Mouse (Mus musculus) retina, adult 2 months (tissue): Measurements from ENCODE around the gene Pou3f1.

Source experiments
- DNase-seq: peaks from one replicate; pipeline ENCODE4 v3.0.0-alpha.2; 2012; ENCODE audit warnings: low read depth, low spot score

Pou3f1 gene

GRCm38 (mm10) chr4:124656854-124657650, 445 bp downstream of the Pou3f1 start:
- DNase-seq, result peak; percentile 34

DNA sequence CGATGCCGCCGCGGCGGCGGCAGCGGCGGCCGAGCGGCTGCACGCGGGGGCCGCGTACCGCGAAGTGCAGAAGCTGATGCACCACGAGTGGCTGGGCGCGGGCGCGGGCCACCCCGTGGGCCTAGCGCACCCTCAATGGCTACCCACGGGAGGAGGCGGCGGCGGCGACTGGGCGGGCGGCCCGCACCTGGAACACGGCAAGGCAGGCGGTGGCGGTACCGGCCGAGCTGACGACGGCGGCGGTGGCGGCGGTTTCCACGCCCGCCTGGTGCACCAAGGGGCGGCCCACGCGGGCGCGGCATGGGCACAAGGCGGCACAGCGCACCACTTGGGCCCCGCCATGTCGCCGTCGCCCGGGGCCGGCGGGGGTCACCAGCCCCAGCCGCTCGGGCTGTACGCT, 1.2 kb downstream of the Pou3f1 start:
- no peak for DNase-seq

DNA sequence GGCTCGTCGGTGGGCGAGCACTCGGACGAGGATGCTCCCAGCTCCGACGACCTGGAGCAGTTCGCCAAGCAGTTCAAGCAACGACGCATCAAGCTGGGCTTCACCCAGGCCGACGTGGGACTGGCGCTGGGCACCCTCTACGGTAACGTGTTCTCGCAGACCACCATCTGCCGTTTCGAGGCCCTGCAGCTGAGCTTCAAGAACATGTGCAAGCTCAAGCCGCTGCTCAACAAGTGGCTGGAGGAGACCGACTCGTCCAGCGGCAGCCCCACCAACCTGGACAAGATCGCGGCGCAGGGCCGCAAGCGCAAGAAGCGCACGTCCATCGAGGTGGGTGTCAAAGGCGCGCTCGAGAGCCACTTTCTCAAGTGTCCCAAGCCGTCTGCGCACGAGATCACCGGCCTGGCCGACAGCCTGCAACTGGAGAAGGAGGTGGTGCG, 1.8 kb downstream of the Pou3f1 start:
- DNase-seq, result no peak

GRCm38 (mm10) chr4:124659251-124660217, 2.9 kb downstream of the Pou3f1 start:
- no peak for DNase-seq

DNA sequence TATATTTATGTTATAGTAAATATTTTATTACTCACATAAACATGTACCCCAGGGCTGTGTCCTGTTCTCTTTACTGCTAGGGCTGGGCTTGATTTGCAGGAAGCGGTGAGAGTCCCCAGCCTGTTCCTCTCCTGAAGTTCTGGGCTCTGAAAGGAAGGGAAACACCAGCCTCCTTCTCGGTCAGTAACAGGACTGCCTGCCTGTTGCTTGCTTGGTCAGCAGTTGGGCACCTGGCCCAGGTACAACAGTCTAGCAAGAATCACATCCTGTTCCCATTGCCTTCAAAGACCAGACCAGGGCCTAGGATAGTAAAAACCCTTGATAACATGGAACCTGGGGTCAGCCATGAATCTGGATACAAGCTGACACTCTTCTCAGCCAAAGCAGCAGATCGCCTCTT, 4.0 kb downstream of the Pou3f1 start:
- DNase-seq, result no peak

DNA sequence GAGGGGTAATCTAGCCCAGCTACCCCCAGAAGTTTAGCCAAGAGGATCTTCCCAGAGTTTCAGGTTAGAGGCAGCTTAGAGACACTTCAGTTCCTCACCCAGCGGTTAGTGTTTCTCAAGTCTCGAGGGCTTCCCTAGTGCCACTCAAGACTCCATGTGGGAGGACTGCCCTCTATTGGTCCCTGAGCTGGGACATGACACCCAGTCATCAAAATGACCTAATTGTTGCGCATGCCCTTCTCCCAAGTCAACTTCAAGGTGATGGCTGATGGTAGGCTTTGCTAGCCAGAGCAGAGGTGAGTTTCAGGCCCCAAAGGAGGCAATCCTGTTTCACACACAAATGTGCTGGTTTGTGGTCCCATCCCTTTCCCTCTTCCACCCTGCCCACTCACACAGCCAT, 6.4 kb downstream of the Pou3f1 start:
- no peak for DNase-seq

DNA sequence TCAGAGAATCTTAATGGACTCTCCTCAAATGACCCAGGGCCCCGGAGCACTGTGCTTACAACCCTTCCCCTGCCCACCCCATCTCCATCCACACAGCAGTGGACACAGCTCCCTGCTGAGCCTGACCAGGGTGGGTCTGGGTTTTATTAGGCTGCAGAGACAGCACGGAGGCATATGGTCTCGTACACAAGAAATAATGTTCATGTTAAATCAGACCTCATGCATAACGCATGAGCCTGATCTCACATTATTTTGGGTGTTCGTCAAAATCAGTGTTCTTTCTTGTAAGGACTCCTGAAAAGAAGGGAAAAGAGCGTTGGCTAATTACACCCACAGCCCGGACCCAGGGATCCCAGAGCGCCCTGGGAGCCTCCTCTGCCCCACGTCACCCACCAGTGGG, 7.6 kb downstream of the Pou3f1 start:
- no peak for DNase-seq

- no peak for DNase-seq
Measured at GRCm38 (mm10) chr4:124664604-124665003, 8.0 kb downstream of the Pou3f1 start.

DNA sequence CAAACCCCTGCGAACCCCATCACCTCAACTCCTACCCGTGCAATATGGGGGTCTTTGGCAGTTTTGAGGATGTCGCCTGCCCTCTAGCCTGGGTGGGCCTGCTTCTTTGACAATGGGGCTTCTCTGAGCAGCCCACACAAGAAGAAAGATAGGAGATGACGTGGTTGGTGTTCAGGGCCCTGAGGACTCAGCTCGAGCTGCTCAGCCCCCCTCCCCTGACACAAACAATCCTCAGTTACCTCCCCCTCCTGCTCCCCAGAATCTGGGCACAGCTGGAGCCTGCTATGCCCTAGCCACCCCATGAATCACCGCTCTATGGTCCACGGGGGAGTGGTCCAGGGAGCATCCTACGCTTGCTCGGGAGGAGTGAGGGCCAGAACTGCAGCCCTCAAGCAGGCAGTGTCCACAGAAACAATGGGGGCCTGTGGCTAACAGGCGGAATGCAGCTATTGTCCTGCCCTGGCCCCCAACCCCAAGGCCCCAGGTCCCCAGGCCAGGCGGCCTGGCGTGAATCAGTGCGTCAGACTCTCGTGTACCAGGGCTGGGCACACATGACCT, 10.9 kb downstream of the Pou3f1 start:
- no peak for DNase-seq

DNA sequence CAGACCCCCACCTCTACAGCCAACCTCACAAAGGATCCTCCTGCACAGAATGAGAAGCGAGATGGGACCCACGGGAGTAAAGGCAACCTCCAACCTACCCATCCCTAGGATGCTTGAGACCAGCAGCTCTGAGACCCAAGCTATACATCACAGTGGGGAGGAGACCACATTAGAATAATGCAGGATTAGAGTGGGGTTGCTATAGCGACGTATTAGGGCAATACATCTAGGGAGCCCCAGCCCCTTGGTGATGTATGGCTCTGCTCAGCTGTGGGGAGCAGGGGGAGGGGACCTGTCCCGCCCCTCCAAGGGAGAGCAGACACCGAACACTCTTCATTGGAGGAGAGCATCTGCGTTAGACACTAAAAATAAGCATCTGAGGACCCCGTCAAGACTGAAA, 11.5 kb downstream of the Pou3f1 start:
- no peak for DNase-seq

- no peak for DNase-seq
Measured at GRCm38 (mm10) chr4:124670232-124670631, 13.6 kb downstream of the Pou3f1 start.

GRCm38 (mm10) chr4:124671583-124671982, 15.0 kb downstream of the Pou3f1 start:
- DNase-seq, result no peak

DNA sequence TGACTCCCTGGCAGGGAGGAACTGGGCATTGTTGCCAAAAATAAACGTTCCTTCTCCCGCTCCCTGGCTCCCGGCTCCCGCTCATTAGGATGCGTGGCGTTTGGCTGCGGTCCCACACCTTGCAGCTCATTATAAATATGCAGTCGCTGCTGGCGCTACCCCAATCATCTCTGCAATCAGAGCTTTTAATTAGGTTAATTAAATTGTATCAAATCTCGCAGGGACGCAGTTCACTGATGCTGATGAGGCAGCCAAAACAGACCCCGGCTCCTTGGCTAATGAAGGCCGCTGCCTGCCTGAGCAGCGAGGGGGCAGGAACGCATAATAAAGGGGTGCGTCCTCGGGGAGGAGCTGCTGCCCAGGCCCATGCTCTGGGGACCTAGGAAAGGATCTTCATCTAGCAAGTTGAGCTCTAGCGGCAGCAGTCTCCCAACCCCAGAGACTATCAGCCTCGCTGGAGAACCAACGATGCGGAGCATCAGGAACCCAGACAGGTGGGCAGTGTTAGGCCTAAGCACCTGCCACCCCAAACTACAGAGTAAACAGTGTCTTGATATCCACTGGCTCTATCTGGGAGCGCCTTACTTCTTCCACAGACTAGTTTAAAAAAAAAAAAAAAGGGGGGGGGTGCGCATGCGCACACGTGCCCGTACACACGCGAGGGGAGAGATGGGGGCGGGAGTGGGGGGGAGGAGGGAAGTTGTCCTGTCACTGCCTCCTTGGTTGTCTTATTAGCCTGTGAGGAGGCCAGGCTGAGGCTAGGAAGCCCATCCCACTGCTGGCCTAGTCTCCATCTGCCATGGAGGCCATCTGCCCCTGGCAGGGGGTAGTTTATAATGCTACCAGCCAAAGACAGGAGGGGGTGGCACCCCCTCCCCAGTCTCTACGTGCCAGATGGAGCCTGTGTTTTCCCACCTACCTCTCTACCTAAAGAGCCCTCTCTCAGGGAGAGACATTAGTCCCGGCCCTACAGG, 16.0 kb downstream of the Pou3f1 start:
- DNase-seq, result no peak

DNA sequence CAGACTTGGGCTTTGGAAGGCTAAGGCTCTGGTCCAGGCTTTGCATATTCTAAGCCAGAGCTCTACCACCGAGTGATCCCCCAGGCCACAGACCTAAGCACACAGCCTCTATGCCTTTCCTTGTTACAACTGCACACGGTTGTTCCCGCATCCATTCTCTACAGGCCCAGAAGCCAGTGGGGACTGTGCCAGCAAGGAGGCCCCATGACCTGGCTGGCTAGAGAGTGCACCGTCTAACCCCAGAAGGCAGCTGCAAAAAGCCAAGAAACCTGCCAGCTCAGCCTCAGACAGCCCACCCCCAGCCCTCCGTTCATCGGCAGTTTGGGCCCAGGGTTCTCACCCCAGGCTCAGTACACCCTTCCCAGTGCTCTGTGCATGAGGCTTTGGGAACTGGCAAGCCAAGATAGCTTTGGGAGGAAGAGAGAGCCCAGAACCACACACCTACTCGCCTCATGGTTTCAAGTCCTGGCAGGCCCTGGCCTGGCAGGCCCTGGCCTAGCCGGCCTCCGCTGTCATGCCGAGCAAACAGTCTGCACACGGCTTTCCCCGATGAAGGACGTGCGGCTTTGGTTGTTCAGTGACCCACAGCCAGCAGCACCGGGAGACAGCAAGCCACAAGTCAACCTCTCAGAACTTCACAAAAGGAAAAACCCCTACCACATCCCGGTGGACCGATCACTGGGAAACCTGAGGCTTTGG, 17.9 kb downstream of the Pou3f1 start:
- DNase-seq, result no peak

DNA sequence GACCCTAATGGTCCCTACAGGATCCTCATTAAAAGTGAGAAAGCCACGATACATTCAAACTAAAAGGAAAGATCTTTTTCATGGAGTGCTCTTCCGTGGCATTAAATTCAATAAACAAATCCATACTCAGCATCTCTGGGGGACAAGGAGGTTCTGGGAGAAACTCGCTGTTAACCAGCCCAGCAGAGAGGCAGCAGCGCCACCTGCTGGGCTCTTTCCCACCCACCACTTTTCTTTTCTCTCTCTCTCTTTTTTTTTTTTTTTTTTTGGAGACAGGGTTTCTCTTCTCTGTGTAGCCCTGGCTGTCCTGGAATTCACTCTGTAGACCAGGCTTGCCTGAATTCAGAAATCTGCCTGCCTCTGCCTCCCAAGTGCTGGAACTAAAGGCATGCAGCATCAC, 18.4 kb downstream of the Pou3f1 start:
- DNase-seq, result no peak

DNA sequence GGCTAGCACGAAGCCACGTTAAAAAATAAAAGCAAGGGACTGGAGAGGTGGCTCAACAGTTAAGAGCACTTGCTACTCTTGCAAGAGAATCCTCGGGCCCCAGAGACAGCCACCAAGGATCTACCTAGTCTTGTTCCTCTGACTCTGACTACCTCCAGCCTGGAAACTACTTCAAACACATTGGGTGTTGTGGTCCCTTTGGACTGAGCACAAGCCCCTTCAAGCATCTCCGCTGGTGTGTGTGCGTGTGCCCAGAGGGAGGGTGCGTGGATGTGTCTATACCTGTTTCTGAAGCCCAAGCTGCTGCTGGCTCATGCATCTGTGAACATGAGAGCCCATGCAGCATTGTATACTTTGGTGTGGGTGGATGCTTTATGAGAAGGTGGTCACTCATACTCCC, 19.4 kb downstream of the Pou3f1 start:
- DNase-seq, result no peak

DNA sequence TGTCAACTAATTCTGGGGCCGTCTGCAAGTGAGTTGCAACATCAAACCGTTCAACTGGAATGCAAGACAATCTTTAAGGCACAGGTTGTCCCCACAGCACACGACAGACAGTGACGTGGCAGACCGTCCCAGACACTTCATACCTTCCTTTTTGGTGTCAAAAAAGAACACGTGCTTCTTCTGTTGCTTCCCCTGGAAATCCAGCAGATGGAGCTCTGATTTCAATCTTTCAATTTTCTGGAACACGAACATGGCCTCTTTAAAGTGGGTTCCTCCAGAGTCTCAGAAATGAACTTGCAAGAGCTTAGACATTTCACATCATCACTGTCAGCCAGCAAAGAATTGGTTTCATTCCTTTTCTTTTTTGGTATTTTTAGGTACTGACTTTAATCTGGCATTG, 25.7 kb downstream of the Pou3f1 start:
- DNase-seq, result no peak

- no peak for DNase-seq
Measured at GRCm38 (mm10) chr4:124683474-124683873, 26.9 kb downstream of the Pou3f1 start.

DNA sequence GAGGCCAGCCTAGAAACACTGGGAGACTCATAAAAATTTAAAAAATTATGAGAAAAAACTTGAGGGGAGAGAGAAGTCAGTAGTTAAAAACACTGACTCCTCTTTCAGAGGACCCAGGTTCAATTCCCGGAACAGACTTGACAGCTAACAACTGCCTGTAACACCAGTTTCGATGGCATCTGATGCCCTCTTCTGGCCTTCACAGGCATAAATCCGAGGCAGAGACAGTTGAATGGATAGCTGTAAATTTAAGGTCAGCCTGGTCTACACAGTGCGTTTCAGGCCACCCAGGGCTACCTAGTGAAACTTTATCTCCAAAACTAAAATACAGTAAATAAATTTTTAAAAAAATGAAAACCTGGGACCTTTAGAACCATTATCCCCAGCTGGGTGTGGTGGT, 28.4 kb downstream of the Pou3f1 start:
- DNase-seq, result no peak

DNA sequence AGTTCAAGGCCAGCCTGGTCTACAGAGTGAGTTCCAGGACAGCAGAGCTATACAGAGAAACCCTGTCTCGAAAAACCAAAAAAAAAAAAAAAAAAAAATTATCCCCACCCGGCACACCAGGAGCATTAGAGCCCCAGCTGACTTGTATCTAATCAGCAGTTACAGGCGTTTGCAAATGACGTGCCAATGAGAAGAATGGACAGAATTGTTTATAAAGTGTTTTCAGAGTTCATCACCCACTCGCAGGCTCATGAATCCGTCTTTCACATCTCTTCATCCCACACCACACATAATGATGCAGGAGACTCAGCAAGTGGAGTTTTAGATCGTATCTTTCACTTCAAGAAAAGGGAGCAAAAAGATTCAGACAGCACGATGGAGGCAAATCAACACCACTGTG, 28.8 kb downstream of the Pou3f1 start:
- DNase-seq, result no peak
